Mouse (Mus musculus) CH12F3 (cell line): ENCODE data around the gene Foxj3.
"Not testable (repeated sequence)": the region's sequence is repeated elsewhere in the genome, so short reads cannot be mapped to it uniquely, and the experiment has no call there.

Experiments used
- in situ Hi-C: fragments of 300-500 bp; cut with MboI; formaldehyde crosslinking; loops from 2 replicates; pipeline ENCODE4 v1.14.3; 2020; ENCODE audit warnings: low sequenced_read_pairs

Foxj3 gene

GRCm38 (mm10) chr4:119536615-119537014 is at the start of gene Foxj3:
TSS of gene Foxj3 (plus strand) at chr4:119537004.
- in situ Hi-C loops = not testable (repeated sequence)

GRCm38 (mm10) chr4:119489666-119490065 is 47.1 kb upstream of the Foxj3 start:
- in situ Hi-C loops = no loop called here

DNA sequence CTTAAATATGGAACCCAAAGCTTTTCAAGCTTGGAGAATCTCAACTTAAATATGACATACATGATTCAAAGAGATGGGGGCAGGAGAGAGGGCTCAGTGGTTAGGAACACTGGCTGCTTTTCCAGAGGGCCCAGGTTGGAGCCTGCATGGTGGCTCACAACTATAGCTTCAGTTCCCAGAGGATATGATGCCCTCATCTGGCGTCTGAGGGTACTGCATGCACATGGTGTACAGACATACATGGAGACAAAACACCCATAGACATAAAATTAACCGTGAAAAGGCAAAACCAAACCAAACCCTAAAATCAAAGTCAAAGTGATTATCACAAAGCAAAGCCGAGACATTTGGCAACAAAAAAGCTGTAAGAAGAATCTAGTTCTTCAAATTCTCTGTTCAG is 46.0 kb upstream of the Foxj3 start:
- in situ Hi-C loops = no loop called here

DNA sequence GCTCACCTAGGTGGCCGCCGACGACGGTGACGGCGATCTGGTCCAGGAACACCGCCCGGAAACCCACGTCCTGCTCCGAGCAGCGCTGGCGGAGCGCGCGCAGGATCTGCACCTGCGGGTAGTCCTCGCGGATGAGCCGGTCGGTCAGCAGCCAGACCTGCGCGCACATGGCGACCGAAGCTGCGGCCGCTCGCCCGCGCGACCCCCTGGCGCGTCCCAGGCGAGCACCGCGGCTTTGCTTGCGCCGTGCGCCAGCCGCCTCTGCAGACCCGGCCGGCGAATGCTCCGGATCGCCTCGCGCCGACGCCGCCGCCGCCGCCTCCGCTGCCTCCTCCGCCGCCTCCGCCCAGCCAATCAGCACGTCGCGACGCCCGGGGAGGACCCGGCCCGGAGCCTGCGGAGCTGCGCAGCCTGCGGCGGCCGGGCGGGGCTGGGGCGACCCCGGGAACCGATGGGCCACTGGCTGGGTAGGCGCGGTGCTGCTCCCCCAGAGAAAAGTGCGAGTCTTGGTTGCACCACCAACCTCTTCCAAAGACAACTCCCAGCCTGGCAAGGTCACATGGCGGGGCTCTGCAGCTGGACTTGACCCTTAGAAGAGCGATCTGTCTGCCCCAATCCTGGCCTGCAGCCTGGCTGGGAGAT is 44.4 kb upstream of the Foxj3 start, which contains the start of gene Rimkla:
Gene Rimkla (minus strand): TSS at position 338 of the 642 bp plus-strand sequence.
- in situ Hi-C loops = no loop called here

GRCm38 (mm10) chr4:119492933-119493327 is 43.9 kb upstream of the Foxj3 start:
- in situ Hi-C loops = no loop called here

- in situ Hi-C loops = no loop called here
Observed at GRCm38 (mm10) chr4:119498319-119498848, 38.4 kb upstream of the Foxj3 start.

GRCm38 (mm10) chr4:119511591-119511990 is 25.2 kb upstream of the Foxj3 start:
- in situ Hi-C loops = no loop called here

DNA sequence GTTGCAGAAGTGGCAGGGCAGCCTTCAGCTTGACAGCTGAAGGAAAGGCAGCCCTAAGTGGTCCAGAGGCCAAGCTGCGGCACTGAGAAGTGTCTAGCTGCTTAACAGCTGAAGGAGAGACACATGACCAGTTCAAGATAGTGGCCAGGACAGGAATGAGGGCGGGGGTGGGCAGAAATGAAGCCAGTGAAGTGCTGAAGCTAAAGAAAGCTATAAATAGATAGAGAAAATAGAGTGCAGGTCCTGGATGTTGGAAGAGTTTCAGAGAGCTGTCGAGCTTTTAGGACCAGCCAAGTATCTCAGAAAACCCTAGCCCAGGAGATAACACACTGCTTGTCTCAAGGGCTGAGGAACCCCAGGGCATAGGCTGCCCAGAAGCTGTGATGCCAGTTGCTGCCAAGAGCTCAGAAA is 24.1 kb upstream of the Foxj3 start:
- in situ Hi-C loops = no loop called here

GRCm38 (mm10) chr4:119523575-119523974 is 13.2 kb upstream of the Foxj3 start:
- in situ Hi-C loops = no loop called here

DNA sequence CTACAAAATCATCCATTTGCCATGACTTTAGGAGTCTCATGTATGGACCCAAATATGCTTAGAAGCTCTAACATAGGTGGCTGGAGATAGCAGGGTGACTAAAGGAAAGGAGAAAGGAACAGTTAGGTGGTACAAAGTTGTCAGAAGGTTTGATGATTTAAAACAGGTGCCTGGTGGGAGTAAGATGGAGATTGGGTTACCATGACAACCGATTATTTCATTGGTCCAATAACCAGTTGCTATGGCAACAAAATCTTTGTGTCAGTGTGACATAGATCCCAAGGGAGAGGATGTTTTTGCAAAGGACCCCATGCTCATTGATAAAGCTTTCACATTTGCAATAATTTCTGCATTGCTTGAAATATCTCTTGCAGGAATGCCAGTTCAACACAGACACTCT is 12.8 kb upstream of the Foxj3 start:
- in situ Hi-C loops = no loop called here

GRCm38 (mm10) chr4:119524466-119524865 is 12.3 kb upstream of the Foxj3 start:
- in situ Hi-C loops = no loop called here

GRCm38 (mm10) chr4:119526329-119526845 is 10.4 kb upstream of the Foxj3 start:
- in situ Hi-C loops = no loop called here

DNA sequence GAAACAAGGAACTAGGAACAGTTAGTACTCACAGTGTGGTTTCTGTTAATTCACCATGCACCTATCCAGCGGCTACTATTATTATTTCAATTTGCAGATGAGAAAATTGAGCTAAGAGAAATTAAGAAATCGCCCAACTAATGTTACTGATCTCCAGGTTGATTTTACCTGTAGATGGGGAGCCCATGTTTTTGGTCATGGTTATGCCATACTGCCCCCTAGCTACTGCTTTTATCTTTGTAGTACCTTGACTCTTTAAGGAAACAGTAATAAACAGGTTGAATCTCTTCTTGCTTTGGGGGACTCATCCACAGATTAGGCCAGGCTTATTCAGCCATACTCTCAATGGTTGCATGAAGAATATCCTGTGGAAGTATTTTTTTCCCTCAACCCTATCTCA is 5.0 kb upstream of the Foxj3 start:
- in situ Hi-C loops = no loop called here

DNA sequence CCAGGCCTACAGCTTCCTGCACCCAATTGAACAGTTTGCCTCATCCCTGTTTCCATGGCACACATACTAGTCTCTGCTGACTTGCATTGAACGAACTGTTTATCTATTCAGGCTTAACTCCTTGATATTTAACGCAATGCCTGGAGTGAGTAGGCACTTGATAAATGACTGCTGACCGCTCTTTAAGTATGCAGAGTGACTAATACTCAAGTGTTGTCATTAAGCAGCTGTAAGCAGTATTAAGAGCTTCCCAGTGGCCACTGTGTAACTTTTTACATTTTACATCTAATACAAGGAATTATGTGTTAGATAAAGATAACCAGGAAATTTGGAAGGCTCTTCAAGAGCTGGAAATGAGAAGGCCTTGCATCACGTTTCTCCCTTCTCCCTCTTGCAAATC is 1.7 kb upstream of the Foxj3 start:
- in situ Hi-C loops = no loop called here

DNA sequence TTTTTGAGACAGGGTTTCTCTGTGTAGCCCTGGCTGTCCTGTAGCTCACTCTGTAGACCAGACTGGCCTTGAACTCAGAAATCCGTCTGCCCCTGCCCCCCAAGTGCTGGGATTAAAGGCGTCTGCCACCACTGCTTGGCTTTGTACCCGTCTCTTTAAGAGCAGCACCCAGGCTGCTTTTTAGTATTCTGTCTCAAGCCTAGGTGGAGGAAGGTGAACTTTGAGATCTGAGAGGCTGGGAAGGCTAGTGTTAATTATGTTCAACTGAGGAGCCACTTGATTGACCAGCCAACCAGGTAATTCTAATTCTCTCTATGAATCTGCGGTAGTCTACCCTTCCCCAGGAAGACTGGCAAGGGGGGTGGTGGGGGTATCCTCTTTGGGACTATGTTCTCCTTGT is 632 bp downstream of the Foxj3 start:
- in situ Hi-C loops = no loop called here

DNA sequence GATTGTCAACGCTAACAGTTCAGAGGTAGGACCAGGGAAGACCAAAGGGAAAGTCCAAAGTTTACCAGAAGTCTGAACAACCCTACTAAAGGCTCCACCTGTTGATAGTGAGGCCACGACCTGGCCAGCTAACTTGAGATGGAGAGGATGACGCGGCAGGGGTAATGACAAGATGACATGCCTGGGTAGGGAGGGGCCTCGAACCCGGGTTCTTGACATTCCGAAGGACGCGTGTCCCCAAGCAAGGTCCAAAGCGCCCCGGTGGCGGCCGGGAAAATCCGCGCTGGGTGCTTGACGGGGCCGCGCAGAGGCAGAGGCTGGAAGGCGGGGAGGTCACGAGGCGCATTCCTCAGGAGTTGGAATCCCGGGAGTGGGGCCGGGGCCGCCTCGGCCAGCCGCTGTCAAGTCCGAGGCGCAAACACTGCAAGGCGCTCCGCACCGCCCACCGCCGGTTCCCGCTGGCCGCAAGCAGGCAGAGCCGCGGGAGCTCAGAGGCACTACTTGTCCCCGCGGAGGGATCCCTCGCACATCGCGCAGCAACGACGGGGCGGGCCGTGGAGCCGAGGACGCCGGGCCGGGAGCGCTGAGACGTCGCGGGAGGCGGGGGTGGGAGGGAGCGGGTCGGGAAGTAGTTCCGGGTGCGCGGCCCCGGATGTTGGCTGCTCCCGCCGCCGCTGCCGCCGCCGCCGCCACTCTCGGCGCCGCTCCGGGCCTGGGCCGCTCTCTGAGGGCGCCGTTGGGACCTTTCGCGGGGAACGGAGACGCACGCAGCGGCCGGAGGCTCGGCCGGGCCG is 2.4 kb downstream of the Foxj3 start, which contains the start of gene Frg2f1:
Gene Frg2f1 (minus strand): TSS at position 499 of the 794 bp plus-strand sequence.
- in situ Hi-C loops = no loop called here

DNA sequence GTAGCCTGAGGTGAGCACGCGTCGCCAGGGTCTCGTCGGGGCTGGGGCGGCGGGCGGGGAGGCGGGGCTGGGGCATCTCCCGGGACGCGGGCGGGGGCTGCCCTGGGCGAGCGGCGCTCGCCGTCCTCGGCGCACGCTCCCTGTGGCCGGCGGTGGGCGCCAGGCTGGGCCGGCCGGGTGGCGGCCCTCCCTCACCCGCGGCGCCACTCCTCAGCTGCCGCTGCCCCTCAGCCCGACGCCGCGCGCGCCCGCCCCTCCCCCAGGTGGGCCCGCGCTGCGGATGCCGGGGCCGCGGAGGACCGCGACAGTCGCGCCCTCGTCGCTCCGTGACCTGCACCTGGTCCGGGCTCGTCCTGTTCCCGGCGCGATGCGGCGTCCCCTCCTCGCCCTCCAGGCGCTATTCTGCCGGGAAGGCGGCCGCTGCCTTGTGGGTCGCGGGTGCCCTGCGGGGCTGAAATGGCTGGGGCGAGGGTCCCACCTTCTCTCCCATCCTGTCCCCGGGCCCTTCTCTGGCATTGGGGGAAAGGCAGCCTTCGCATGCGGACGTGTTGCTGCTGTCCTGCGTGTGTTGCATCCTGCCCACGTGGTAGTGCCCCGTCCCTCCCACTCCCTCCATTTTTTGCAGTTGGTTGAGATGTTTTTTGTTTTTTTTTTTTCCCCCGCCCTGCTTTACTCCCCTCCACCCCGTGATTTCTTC is 3.2 kb downstream of the Foxj3 start:
- in situ Hi-C loops = no loop called here

DNA sequence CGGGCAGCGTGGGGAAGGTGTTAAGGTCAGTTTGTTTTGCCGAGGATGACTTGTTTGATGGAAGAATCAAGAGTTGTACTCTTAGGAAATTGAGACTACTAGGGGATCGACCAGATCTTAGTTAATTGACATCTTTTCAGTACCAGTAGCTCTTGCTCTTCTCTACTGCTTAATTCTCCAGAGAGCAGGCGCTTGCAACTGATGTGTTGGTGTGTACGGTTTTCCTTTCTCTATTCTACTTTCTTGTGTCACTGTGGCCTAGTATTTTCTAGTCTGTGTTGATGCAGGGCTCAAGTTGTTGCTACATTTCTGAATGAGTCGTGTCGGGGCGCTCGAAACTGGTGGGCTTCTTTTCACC is 3.7 kb downstream of the Foxj3 start:
- in situ Hi-C loops = no loop called here

DNA sequence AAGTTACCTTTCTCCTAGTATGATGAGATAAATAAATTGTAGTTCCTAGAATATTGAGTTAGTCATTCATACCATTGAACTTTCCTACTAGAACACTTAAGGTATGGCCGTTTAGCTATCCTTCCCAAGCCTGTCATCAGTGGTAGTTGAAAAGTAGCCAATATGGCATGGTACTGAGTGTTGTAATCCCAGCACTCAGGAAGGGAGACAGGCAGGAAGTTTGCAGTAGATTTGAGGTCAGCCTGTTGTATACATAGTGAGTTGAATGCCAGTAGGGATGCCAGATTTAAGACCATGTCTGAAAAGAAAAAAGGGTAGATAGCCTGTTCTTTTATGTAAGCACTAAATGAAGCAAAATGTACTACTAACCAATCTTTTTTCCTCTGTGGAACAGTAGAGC is 14.1 kb downstream of the Foxj3 start:
- in situ Hi-C loops = no loop called here

- in situ Hi-C loops = no loop called here
Observed at GRCm38 (mm10) chr4:119555466-119555865, 18.7 kb downstream of the Foxj3 start.

DNA sequence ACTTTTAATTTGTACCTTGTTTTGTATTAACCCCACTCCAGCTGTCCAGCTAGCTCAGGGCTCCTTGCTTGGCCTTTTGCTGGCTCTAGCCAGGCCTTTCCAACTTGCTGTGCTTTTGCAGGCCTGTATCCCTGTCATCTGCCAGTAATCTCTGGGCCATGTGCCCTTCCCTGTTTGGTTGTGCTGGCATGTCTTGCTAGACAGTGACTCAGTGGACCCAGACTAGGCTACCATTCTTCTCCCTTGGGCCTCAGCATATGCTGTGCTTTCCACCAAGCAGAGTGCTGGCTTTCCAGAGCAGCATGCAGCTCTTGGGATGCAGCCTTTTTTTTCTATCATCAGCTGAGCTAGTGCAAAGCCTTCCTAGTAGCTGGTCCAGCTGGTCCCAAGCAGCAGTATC is 26.3 kb downstream of the Foxj3 start:
- in situ Hi-C loops = no loop called here
